Mouse (Mus musculus) thymus, adult 2 months (tissue): ENCODE measurements around the gene Hdac9. TPM values are rescaled to one million over a fixed set of nuclear protein-coding genes. Genes with fewer than 3 reads are reported as not detected.

Source experiments
- DNase-seq: peaks from one replicate; pipeline ENCODE4 v3.0.0; 2021
- H3K27ac ChIP-seq: fragments of 200-500 bp; 2 replicates; pipeline ENCODE4 v1.5.1; 2012; ENCODE audit warnings: low read length, control low read depth; ENCODE audit not compliant: control insufficient read depth, insufficient read depth
- H3K27me3 ChIP-seq: fragments of 200-500 bp; 2 replicates; pipeline ENCODE4 v1.6.1; 2012; ENCODE audit warnings: mild to moderate bottlenecking, low read length, moderate library complexity, mixed read lengths; ENCODE audit not compliant: control insufficient read depth, insufficient read depth
- H3K36me3 ChIP-seq: fragments of 200-500 bp; 2 replicates; pipeline ENCODE4 v1.6.1; 2012; ENCODE audit warnings: mild to moderate bottlenecking, low read length, moderate library complexity; ENCODE audit not compliant: control insufficient read depth, insufficient read depth
- H3K4me1 ChIP-seq: fragments of 200-500 bp; replicated peaks from 2 replicates; pipeline ENCODE4 v1.6.1; 2012; ENCODE audit warnings: low read length; ENCODE audit not compliant: control insufficient read depth, insufficient read depth
- H3K4me3 ChIP-seq: fragments of 200-500 bp; 2 replicates; pipeline ENCODE4 v1.5.1; 2012; ENCODE audit warnings: mild to moderate bottlenecking, low read length, control low read depth, moderate library complexity; ENCODE audit not compliant: control insufficient read depth, insufficient read depth
- CTCF ChIP-seq: fragments of 200-500 bp; IDR thresholded peaks from 2 replicates; pipeline ENCODE4 v1.5.1; 2012; ENCODE audit warnings: mild to moderate bottlenecking, control low read depth, low read length, moderate library complexity, borderline replicate concordance; ENCODE audit not compliant: control insufficient read depth, poor library complexity, insufficient read depth; ENCODE audit errors: extremely low read depth
- POLR2A ChIP-seq: fragments of 200-500 bp; IDR thresholded peaks from 2 replicates; pipeline ENCODE4 v1.6.1; 2012; ENCODE audit warnings: mild to moderate bottlenecking, low read length, control low read depth, moderate library complexity; ENCODE audit not compliant: control insufficient read depth, poor library complexity, insufficient read depth; ENCODE audit errors: extremely low read depth
- WGBS: fragments of 180-500 bp; shearing (Covaris S2); methylation state at CpG from one replicate; pipeline ENCODE4 v1.1.7; 2018; 5-methylcytosine and 5-hydroxymethylcytosine counted together
- polyA plus RNA-seq: library from polyadenylated mRNA; depleted of rRNA; stranded (reverse); fragments of >200 nt; gene quantifications from 2 replicates; pipeline ENCODE4 v1.2.3, GENCODE M21; 2012

Hdac9 gene
- polyA plus RNA-seq, 1 experiment: 1.9 TPM

GRCm38 (mm10) chr12:34811673-34812613 lies 105.0 kb downstream of the Hdac9 start:
- no peak overlapping the region for H3K27ac ChIP-seq
- H3K4me3 ChIP-seq: no peak overlapping the region
- no peaks in the 10 kb centered on the region for H3K4me1 ChIP-seq
- TF ChIP-seq POLR2A: no peak
- TF ChIP-seq CTCF: no peak
- H3K36me3 ChIP-seq: no peaks in the 10 kb centered on the region
- 13% methylated on average over 10 of the region's 10 CpGs for WGBS
- no peak for DNase-seq
- no peaks in the 10 kb centered on the region for H3K27me3 ChIP-seq

GRCm38 (mm10) chr12:34810221-34810620 lies 106.7 kb downstream of the Hdac9 start:
- Histone ChIP-seq H3K27me3 (no peaks in the 10 kb centered on the region), H3K4me3 (no peak overlapping the region), H3K4me1 (no peaks in the 10 kb centered on the region), H3K27ac (no peak overlapping the region), H3K36me3 (no peaks in the 10 kb centered on the region)
- WGBS: 92% methylated on average over 2 of the region's 2 CpGs
- TF ChIP-seq POLR2A: no peak
- no peak for TF ChIP-seq CTCF
- no peak for DNase-seq

GRCm38 (mm10) chr12:34808180-34808579 lies 108.7 kb downstream of the Hdac9 start:
- Histone ChIP-seq H3K4me1 (no peaks in the 10 kb centered on the region), H3K4me3 (no peak overlapping the region), H3K36me3 (no peaks in the 10 kb centered on the region), H3K27ac (no peak overlapping the region), H3K27me3 (no peaks in the 10 kb centered on the region)
- DNase-seq: no peak
- TF ChIP-seq POLR2A (no peak), CTCF (no peak)
- WGBS: 97% methylated on average over 1 of the region's 1 CpGs

- no peaks in the 10 kb centered on the region for H3K4me1 ChIP-seq
- TF ChIP-seq POLR2A: no peak
- TF ChIP-seq CTCF: no peak
- no peaks in the 10 kb centered on the region for H3K36me3 ChIP-seq
- no peak overlapping the region for H3K4me3 ChIP-seq
- H3K27me3 ChIP-seq: no peaks in the 10 kb centered on the region
- H3K27ac ChIP-seq: no peak overlapping the region
- no peak for DNase-seq
Measured at GRCm38 (mm10) chr12:34806528-34806927, 110.4 kb downstream of the Hdac9 start.

GRCm38 (mm10) chr12:34803721-34804120 lies 113.2 kb downstream of the Hdac9 start:
- no peaks in the 10 kb centered on the region for H3K36me3 ChIP-seq
- no peak overlapping the region for H3K27ac ChIP-seq
- H3K4me1 ChIP-seq: no peaks in the 10 kb centered on the region
- WGBS: 87% methylated on average over 2 of the region's 2 CpGs
- no peak for DNase-seq
- H3K27me3 ChIP-seq: no peaks in the 10 kb centered on the region
- TF ChIP-seq POLR2A (no peak), CTCF (no peak)
- H3K4me3 ChIP-seq: no peak overlapping the region

- H3K27ac ChIP-seq: no peak overlapping the region
- DNase-seq: no peak
Measured at GRCm38 (mm10) chr12:34802308-34802707, 114.6 kb downstream of the Hdac9 start.

GRCm38 (mm10) chr12:34801752-34802151 lies 115.1 kb downstream of the Hdac9 start:
- H3K27me3 ChIP-seq: no peaks in the 10 kb centered on the region
- no peak overlapping the region for H3K4me3 ChIP-seq
- no peaks in the 10 kb centered on the region for H3K36me3 ChIP-seq
- TF ChIP-seq CTCF (no peak), POLR2A (no peak)
- H3K4me1 ChIP-seq: no peaks in the 10 kb centered on the region
- H3K27ac ChIP-seq: no peak overlapping the region
- DNase-seq: no peak

More at GRCm38 (mm10) chr12:34802308-34802707, 114.6 kb downstream of the Hdac9 start:
- Histone ChIP-seq H3K4me1 (no peaks in the 10 kb centered on the region), H3K27me3 (no peaks in the 10 kb centered on the region), H3K4me3 (no peak overlapping the region), H3K36me3 (no peaks in the 10 kb centered on the region)
- TF ChIP-seq POLR2A (no peak), CTCF (no peak)
- WGBS: 82% methylated on average over 4 of the region's 4 CpGs
